Mouse (Mus musculus): ENCODE data around the gene Plppr2. TPM values are rescaled to one million over a fixed set of nuclear protein-coding genes. Genes with fewer than 3 reads are reported as not detected.

The Plppr2 gene
- polyA plus RNA-seq, 1 experiment from 2014 or later = 1.2 TPM

DNA sequence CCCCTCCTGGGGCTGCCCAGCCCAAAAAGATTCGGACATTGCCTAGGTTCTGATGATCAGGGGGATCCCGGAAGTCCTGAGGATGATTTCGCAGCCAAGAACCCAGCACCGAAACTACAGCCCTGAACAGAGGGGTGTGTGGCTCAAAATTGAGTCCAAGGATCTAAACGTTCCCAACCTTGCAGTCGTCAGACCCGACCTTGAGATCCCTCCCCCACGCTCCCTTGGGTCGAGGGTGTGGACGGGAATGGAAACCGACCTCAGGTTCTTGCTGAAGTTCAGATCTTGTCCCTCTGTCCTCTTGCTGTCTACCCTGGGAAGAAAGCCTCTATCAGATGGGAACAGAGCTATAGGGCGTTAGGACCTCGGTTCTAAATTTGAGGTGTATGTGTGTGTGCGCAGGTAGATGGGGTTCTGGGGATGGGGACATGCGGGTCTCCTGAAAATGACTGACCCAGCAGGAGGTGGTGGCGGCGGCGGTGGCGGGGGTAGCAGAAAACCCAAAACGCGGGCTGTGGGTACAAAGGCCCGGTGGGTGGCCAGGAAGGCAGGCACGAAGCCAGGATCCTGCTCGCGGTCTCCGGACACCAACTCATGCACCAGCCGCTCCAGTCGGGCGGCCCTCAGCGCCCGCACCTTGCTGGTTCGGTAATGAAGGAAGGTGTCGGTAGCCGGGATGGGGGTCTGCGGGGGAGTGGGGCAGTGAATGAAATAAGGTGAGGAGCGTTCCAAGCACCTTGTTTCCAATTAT, 50.9 kb downstream of the Plppr2 start:
- H3K4me2 ChIP-seq = no peak overlapping the region
- H3K4me3 ChIP-seq (replicated peaks) = no peak overlapping the region
- 7% methylated on average over 36 of the region's 36 CpGs for WGBS (ENCODE audit: insufficient replicate concordance)

DNA sequence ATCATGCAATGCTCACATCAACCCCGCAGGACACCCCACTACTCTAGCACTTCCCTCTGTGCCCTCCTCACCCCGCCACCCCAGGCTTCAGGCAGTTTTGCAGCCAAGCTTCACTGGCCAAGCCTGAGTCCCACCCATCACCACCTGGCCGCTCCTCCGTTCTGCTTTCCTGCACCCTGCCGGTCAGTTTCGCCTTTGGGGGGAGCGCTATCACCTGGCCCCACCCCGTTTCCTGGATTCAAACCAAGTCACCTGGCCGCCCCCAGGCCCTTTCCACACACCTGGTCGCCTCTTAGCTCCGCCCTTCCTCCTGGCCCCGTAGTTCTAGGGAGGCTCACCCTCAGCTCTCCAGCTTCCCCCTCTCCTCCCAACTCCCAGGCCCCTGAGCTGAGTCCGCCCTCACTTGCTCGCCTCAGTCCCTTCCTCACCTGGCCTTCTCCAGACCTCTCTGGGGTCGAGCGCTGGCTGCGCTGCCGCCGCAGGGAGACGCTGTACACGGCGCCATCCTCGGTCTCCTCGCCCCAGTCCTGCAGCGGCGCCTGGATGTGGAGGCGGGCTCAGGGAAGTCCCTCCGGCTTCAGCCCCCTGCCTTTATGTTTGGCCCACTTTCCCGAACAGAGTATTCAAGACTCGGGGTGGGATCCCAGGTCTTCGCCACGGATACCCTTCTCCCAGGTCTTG, 51.7 kb downstream of the Plppr2 start:
- no peak overlapping the region for H3K9ac ChIP-seq
- H3K4me3 ChIP-seq (replicated peaks) = peak overlapping the region; percentile 39
- ATAC-seq (ENCODE audit: insufficient read depth) = no peak
- no peak overlapping the region for H3K27ac ChIP-seq (replicated peaks)
- H3K27me3 ChIP-seq = peaks cover 100% of the 10 kb centered on the region
- peaks cover 18% of the 10 kb centered on the region for H3K4me1 ChIP-seq (replicated peaks)
- H3K4me2 ChIP-seq = peak overlapping the region; percentile 57
- WGBS (ENCODE audit: insufficient replicate concordance) = 3% methylated on average over 32 of the region's 32 CpGs
- no peaks in the 10 kb centered on the region for H3K36me3 ChIP-seq (replicated peaks)
- H3K9me3 ChIP-seq (replicated peaks) = no peaks in the 10 kb centered on the region

More for the DNA sequence above, 50.9 kb downstream of the Plppr2 start:
- Histone ChIP-seq H3K4me1 (replicated peaks) (peaks cover 18% of the 10 kb centered on the region), H3K27ac (replicated peaks) (no peak overlapping the region), H3K36me3 (replicated peaks) (no peaks in the 10 kb centered on the region), H3K9ac (no peak overlapping the region), H3K9me3 (replicated peaks) (no peaks in the 10 kb centered on the region), H3K27me3 (peaks cover 100% of the 10 kb centered on the region)
- ATAC-seq (ENCODE audit: insufficient read depth) = no peak

DNA sequence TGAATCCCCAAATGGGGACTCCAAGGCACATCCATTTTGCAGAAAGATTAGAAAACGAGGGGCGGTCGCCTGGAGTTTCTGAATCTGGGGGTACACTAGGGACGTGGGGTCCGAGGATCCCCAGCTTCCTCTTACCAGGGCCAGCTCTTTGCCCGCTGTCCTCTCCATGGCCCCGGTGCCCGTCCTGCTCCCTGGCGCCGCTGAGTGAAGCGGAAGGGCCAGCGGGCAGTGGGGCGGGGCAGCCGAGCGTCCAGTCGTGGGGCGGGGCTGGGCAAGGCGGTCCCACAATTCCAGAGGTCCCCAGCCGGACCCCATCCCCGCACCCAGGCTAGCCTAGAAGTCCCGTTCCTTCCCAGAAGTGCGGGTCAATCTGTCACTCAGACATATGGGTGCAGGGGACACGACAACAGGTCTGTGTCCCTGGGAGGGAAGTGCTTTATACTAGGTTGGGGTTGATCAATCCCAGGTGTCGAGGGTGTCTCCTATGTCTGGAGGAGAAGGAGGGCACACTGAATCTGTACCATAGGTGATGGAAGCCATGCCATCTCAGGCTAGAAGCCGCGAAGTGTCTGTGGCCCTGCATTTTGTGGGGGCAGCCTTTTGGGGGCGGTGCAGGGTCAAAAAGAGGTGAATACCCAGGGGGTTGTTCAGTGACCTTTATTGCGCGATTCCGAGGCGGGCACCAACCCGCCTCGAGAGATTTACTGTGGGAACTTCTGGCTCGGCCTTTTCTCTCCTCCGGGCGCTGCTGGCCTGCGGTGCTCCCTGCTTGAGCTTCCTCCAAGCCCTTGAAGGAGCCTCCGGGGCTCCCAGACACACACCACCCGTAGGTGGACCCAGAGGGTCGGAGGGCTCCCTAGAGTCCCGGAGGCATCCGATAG, 52.6 kb downstream of the Plppr2 start, which contains the start of gene Rgl3:
Gene Rgl3, minus strand, starts transcription at position 217 of the 881 bp plus-strand sequence.
- H3K36me3 ChIP-seq (replicated peaks) = no peaks in the 10 kb centered on the region
- 3% methylated on average over 42 of the region's 42 CpGs for WGBS (ENCODE audit: insufficient replicate concordance)
- peaks cover 99% of the 10 kb centered on the region for H3K27me3 ChIP-seq
- peak within 1 kb of the TSS; percentile 39 for H3K4me3 ChIP-seq (replicated peaks)
- no peak for ATAC-seq (ENCODE audit: insufficient read depth)
- no peaks in the 10 kb centered on the region for H3K9me3 ChIP-seq (replicated peaks)
- peak within 1 kb of the TSS; percentile 57 for H3K4me2 ChIP-seq
- H3K4me1 ChIP-seq (replicated peaks) = peaks cover 18% of the 10 kb centered on the region
- H3K9ac ChIP-seq = no peak within 1 kb of the TSS
- no peak within 1 kb of the TSS for H3K27ac ChIP-seq (replicated peaks)

DNA sequence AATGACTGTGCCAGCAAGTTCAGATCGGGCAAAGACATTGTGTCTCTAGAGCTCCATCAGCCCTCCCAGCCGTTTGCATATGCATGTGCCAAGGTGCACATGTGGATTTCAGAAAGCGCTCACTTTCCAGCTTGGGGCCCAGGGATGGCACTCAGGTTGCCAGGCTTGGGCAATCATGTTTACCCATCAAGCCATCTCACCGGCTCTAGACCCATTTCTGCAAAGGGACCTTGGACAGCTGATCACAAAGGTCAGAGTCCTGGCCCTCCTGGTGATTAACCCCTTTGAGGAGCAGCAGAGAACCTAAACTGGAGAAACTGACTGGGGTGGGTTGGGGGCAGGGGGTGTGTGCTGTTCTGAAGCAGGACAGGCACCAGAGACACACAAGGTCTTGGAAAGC, 55.4 kb downstream of the Plppr2 start:
- H3K4me2 ChIP-seq = no peak overlapping the region
- WGBS (ENCODE audit: insufficient replicate concordance) = 61% methylated on average over 4 of the region's 4 CpGs
- ATAC-seq (ENCODE audit: insufficient read depth) = no peak
- H3K36me3 ChIP-seq (replicated peaks) = no peaks in the 10 kb centered on the region
- no peak overlapping the region for H3K27ac ChIP-seq (replicated peaks)
- no peak overlapping the region for H3K4me3 ChIP-seq (replicated peaks)
- H3K9ac ChIP-seq = no peak overlapping the region
- peaks cover 87% of the 10 kb centered on the region for H3K27me3 ChIP-seq
- peaks cover 18% of the 10 kb centered on the region for H3K4me1 ChIP-seq (replicated peaks)
- no peaks in the 10 kb centered on the region; the same call in 1 of the 2 replicates for H3K9me3 ChIP-seq (replicated peaks)

GRCm38 (mm10) chr9:21996178-21996867, 59.5 kb downstream of the Plppr2 start:
- Histone ChIP-seq H3K4me2 (no peak overlapping the region), H3K9ac (no peak overlapping the region), H3K27ac (replicated peaks) (no peak overlapping the region), H3K4me3 (replicated peaks) (no peak overlapping the region), H3K27me3 (peaks cover 84% of the 10 kb centered on the region), H3K9me3 (replicated peaks) (no peaks in the 10 kb centered on the region; the same call in 1 of the 2 replicates), H3K4me1 (replicated peaks) (no peaks in the 10 kb centered on the region), H3K36me3 (replicated peaks) (no peaks in the 10 kb centered on the region)
- WGBS (ENCODE audit: insufficient replicate concordance) = 64% methylated on average over 3 of the region's 3 CpGs
- ATAC-seq (ENCODE audit: insufficient read depth) = no peak

Other genes starting within 250 kb of the Plppr2 start
- gene Ldlr, start 213.6 kb upstream of the Plppr2 start, polyA plus RNA-seq (2015; fragmentation: Nextera tagmentation; extraction: Ambion mirVana) = 24.5 and 24.6 TPM in 2 replicates
- 76.8 and 82.2 TPM in 2 replicates for gene Spc24, start 176.7 kb upstream of the Plppr2 start, polyA plus RNA-seq (2015; fragmentation: Nextera tagmentation; extraction: Ambion mirVana)
- 4.8 and 5.5 TPM in 2 replicates for gene Kank2, start 138.3 kb upstream of the Plppr2 start, polyA plus RNA-seq (2015; fragmentation: Nextera tagmentation; extraction: Ambion mirVana)
- gene Angptl8, start 101.5 kb upstream of the Plppr2 start, polyA plus RNA-seq (2015; fragmentation: Nextera tagmentation; extraction: Ambion mirVana) = 35.0 and 42.9 TPM in 2 replicates
- 4.2 and 5.6 TPM in 2 replicates for gene Dock6, start 84.4 kb upstream of the Plppr2 start, polyA plus RNA-seq (2015; fragmentation: Nextera tagmentation; extraction: Ambion mirVana)
- 12.0 and 13.1 TPM in 2 replicates for gene Rab3d, start 18.8 kb upstream of the Plppr2 start, polyA plus RNA-seq (2015; fragmentation: Nextera tagmentation; extraction: Ambion mirVana)
- gene Ccdc159, start 9.6 kb upstream of the Plppr2 start, polyA plus RNA-seq (2015; fragmentation: Nextera tagmentation; extraction: Ambion mirVana) = 0.99 and 1.5 TPM in 2 replicates
- 137 and 160 TPM in 2 replicates for gene Tmem205, start 9.5 kb upstream of the Plppr2 start, polyA plus RNA-seq (2015; fragmentation: Nextera tagmentation; extraction: Ambion mirVana)
- gene Swsap1, start 18.7 kb downstream of the Plppr2 start, polyA plus RNA-seq (2015; fragmentation: Nextera tagmentation; extraction: Ambion mirVana) = 2.2 and 2.5 TPM in 2 replicates
- gene Epor, start 26.5 kb downstream of the Plppr2 start, polyA plus RNA-seq (2015; fragmentation: Nextera tagmentation; extraction: Ambion mirVana) = 124 and 142 TPM in 2 replicates
- 0.10 and 0.13 TPM in 2 replicates for gene Rgl3, start 52.4 kb downstream of the Plppr2 start, polyA plus RNA-seq (2015; fragmentation: Nextera tagmentation; extraction: Ambion mirVana)
- gene Ccdc151, start 65.6 kb downstream of the Plppr2 start, polyA plus RNA-seq (2015; fragmentation: Nextera tagmentation; extraction: Ambion mirVana) = not detected in 2 replicates
- gene Prkcsh, start 65.8 kb downstream of the Plppr2 start, polyA plus RNA-seq (2015; fragmentation: Nextera tagmentation; extraction: Ambion mirVana) = 50.6 and 57.5 TPM in 2 replicates
- gene Elavl3, start 115.0 kb downstream of the Plppr2 start, polyA plus RNA-seq (2015; fragmentation: Nextera tagmentation; extraction: Ambion mirVana) = 0.02 and 0.05 TPM in 2 replicates
- gene Gm49318, start 134.2 kb downstream of the Plppr2 start, polyA plus RNA-seq (2015; fragmentation: Nextera tagmentation; extraction: Ambion mirVana) = not detected in 2 replicates
- gene Zfp653, start 134.3 kb downstream of the Plppr2 start, polyA plus RNA-seq (2015; fragmentation: Nextera tagmentation; extraction: Ambion mirVana) = 4.9 and 6.6 TPM in 2 replicates
- 21.9 and 26.2 TPM in 2 replicates for gene Ecsit, start 148.4 kb downstream of the Plppr2 start, polyA plus RNA-seq (2015; fragmentation: Nextera tagmentation; extraction: Ambion mirVana)
- 0.96 and 1.4 TPM in 2 replicates for gene Cnn1, start 162.2 kb downstream of the Plppr2 start, polyA plus RNA-seq (2015; fragmentation: Nextera tagmentation; extraction: Ambion mirVana)
- 88.8 and 89.4 TPM in 2 replicates for gene Elof1, start 180.1 kb downstream of the Plppr2 start, polyA plus RNA-seq (2015; fragmentation: Nextera tagmentation; extraction: Ambion mirVana)
- gene Acp5, start 198.7 kb downstream of the Plppr2 start, polyA plus RNA-seq (2015; fragmentation: Nextera tagmentation; extraction: Ambion mirVana) = 221 and 246 TPM in 2 replicates
- gene Pigyl, start 219.8 kb downstream of the Plppr2 start, polyA plus RNA-seq (2015; fragmentation: Nextera tagmentation; extraction: Ambion mirVana) = 29.4 and 35.6 TPM in 2 replicates

All from liver, embryonic 15.5 days (tissue).